Mouse (Mus musculus): Measurements from ENCODE around the gene Ptprt. TPM values are rescaled to one million over a fixed set of nuclear protein-coding genes. Genes with fewer than 3 reads are reported as not detected.

Gene Ptprt
- total and polyA plus RNA-seq, 3 experiments = 0.02 to 0.36 (median 0.08) TPM

- Histone ChIP-seq H3K36me3 (ENCODE audit: control insufficient read depth, insufficient read depth, low read length) (no peaks in the 10 kb centered on the region), H3K27me3 (ENCODE audit: control insufficient read depth, insufficient read depth, low read length) (no peaks in the 10 kb centered on the region; the same call in 1 of the 2 replicates), H3K9ac (ENCODE audit: low read depth, low read length) (no peak overlapping the region), H3K4me1 (ENCODE audit: control insufficient read depth, insufficient read depth, low read length) (no peaks in the 10 kb centered on the region), H3K4me3 (no peak overlapping the region), H3K79me2 (replicated peaks; ENCODE audit: control insufficient read depth, insufficient read depth, low read length) (no peaks in the 10 kb centered on the region), H3K27ac (no peak overlapping the region)
- WGBS = 82% methylated on average over 4 of the region's 12 CpGs
- TF ChIP-seq EP300 (IDR thresholded peaks at IDR 0.05; ENCODE audit: insufficient read depth, low read depth, low read length) = no peak
- no peak for TF ChIP-seq CTCF (IDR thresholded peaks at IDR 0.05)
- no peak for TF ChIP-seq POLR2A (IDR thresholded peaks at IDR 0.05; ENCODE audit: insufficient read depth, low read depth, low read length)
- DNase-seq = no peak
- intact Hi-C loops (cut with DNase I) = no loop called here
These were observed 31.2 kb upstream of the Ptprt start for GRCm38 (mm10) chr2:162692143-162692542.

- TF ChIP-seq CTCF (IDR thresholded peaks at IDR 0.05) (peak; percentile 84), EP300 (IDR thresholded peaks at IDR 0.05; ENCODE audit: insufficient read depth, low read depth, low read length) (no peak)
- DNase-seq = peak; percentile 11 to 27
- intact Hi-C loops (cut with DNase I) = loop anchor here (5.0 to 10.0 kb wide), 2 partner anchors 1018 to 1210 kb away; no protein-coding TSS in a partner anchor
- no peak overlapping the region for H3K4me3 ChIP-seq
- H3K79me2 ChIP-seq (replicated peaks; ENCODE audit: control insufficient read depth, insufficient read depth, low read length) = no peaks in the 10 kb centered on the region
- no peaks in the 10 kb centered on the region for H3K27me3 ChIP-seq (ENCODE audit: control insufficient read depth, insufficient read depth, low read length)
- H3K36me3 ChIP-seq (ENCODE audit: control insufficient read depth, insufficient read depth, low read length) = no peaks in the 10 kb centered on the region
- no peak overlapping the region for H3K27ac ChIP-seq
- no peaks in the 10 kb centered on the region for H3K4me1 ChIP-seq (ENCODE audit: control insufficient read depth, insufficient read depth, low read length)
- WGBS = 7% methylated on average over 6 of the region's 6 CpGs
- no peak overlapping the region for H3K9ac ChIP-seq (ENCODE audit: low read depth, low read length)
These were observed 21.7 kb upstream of the Ptprt start for GRCm38 (mm10) chr2:162682674-162683073.

GRCm38 (mm10) chr2:162662431-162662970, 1.6 kb upstream of the Ptprt start:
- H3K27me3 ChIP-seq (ENCODE audit: control insufficient read depth, insufficient read depth, low read length) = peaks cover 6% of the 10 kb centered on the region; the same call in 1 of the 2 replicates

GRCm38 (mm10) chr2:162661733-162662132, 786 bp upstream of the Ptprt start:
- 24% methylated on average over 4 of the region's 4 CpGs for WGBS
- H3K36me3 ChIP-seq (ENCODE audit: control insufficient read depth, insufficient read depth, low read length) = no peaks in the 10 kb centered on the region
- TF ChIP-seq EP300 (IDR thresholded peaks at IDR 0.05; ENCODE audit: insufficient read depth, low read depth, low read length) (no peak), CTCF (IDR thresholded peaks at IDR 0.05) (no peak), POLR2A (IDR thresholded peaks at IDR 0.05; ENCODE audit: insufficient read depth, low read depth, low read length) (no peak)
- no peak overlapping the region for H3K9ac ChIP-seq (ENCODE audit: low read depth, low read length)
- H3K4me3 ChIP-seq = no peak overlapping the region
- no peaks in the 10 kb centered on the region for H3K79me2 ChIP-seq (replicated peaks; ENCODE audit: control insufficient read depth, insufficient read depth, low read length)
- no peak overlapping the region for H3K27ac ChIP-seq
- DNase-seq = no peak
- intact Hi-C loops (cut with DNase I) = no loop called here
- H3K27me3 ChIP-seq (ENCODE audit: control insufficient read depth, insufficient read depth, low read length) = peaks cover 6% of the 10 kb centered on the region; the same call in 1 of the 2 replicates
- no peaks in the 10 kb centered on the region for H3K4me1 ChIP-seq (ENCODE audit: control insufficient read depth, insufficient read depth, low read length)

More at GRCm38 (mm10) chr2:162662431-162662970, 1.6 kb upstream of the Ptprt start:
- Histone ChIP-seq H3K36me3 (ENCODE audit: control insufficient read depth, insufficient read depth, low read length) (no peaks in the 10 kb centered on the region), H3K9ac (ENCODE audit: low read depth, low read length) (no peak overlapping the region), H3K79me2 (replicated peaks; ENCODE audit: control insufficient read depth, insufficient read depth, low read length) (no peaks in the 10 kb centered on the region), H3K4me3 (no peak overlapping the region), H3K4me1 (ENCODE audit: control insufficient read depth, insufficient read depth, low read length) (no peaks in the 10 kb centered on the region), H3K27ac (no peak overlapping the region)
- TF ChIP-seq EP300 (IDR thresholded peaks at IDR 0.05; ENCODE audit: insufficient read depth, low read depth, low read length) (no peak), POLR2A (IDR thresholded peaks at IDR 0.05; ENCODE audit: insufficient read depth, low read depth, low read length) (no peak), CTCF (IDR thresholded peaks at IDR 0.05) (no peak)
- intact Hi-C loops (cut with DNase I) = no loop called here
- 36% methylated on average over 1 of the region's 1 CpGs for WGBS
- no peak for DNase-seq

GRCm38 (mm10) chr2:162660231-162660940, 561 bp downstream of the Ptprt start:
- TF ChIP-seq POLR2A (IDR thresholded peaks at IDR 0.05; ENCODE audit: insufficient read depth, low read depth, low read length) = no peak
- no peak for TF ChIP-seq CTCF (IDR thresholded peaks at IDR 0.05)
- TF ChIP-seq EP300 (IDR thresholded peaks at IDR 0.05; ENCODE audit: insufficient read depth, low read depth, low read length) = no peak
- WGBS = under 1% methylated on average over 55 of the region's 57 CpGs
- Histone ChIP-seq H3K36me3 (ENCODE audit: control insufficient read depth, insufficient read depth, low read length) (no peaks in the 10 kb centered on the region), H3K27me3 (ENCODE audit: control insufficient read depth, insufficient read depth, low read length) (peaks cover 6% of the 10 kb centered on the region; the same call in 1 of the 2 replicates), H3K79me2 (replicated peaks; ENCODE audit: control insufficient read depth, insufficient read depth, low read length) (no peaks in the 10 kb centered on the region), H3K27ac (no peak overlapping the region), H3K9ac (ENCODE audit: low read depth, low read length) (no peak overlapping the region), H3K4me1 (ENCODE audit: control insufficient read depth, insufficient read depth, low read length) (no peaks in the 10 kb centered on the region), H3K4me3 (peak overlapping the region; percentile 23; the same call in 1 of the 2 replicates)
- intact Hi-C loops (cut with DNase I) = no loop called here
- no peak for DNase-seq

- Histone ChIP-seq H3K4me3 (no peak overlapping the region), H3K36me3 (ENCODE audit: control insufficient read depth, insufficient read depth, low read length) (no peaks in the 10 kb centered on the region), H3K9ac (ENCODE audit: low read depth, low read length) (no peak overlapping the region), H3K79me2 (replicated peaks; ENCODE audit: control insufficient read depth, insufficient read depth, low read length) (no peaks in the 10 kb centered on the region), H3K27ac (no peak overlapping the region), H3K27me3 (ENCODE audit: control insufficient read depth, insufficient read depth, low read length) (peaks cover 6% of the 10 kb centered on the region; the same call in 1 of the 2 replicates), H3K4me1 (ENCODE audit: control insufficient read depth, insufficient read depth, low read length) (no peaks in the 10 kb centered on the region)
- TF ChIP-seq POLR2A (IDR thresholded peaks at IDR 0.05; ENCODE audit: insufficient read depth, low read depth, low read length) (no peak), EP300 (IDR thresholded peaks at IDR 0.05; ENCODE audit: insufficient read depth, low read depth, low read length) (no peak), CTCF (IDR thresholded peaks at IDR 0.05) (peak; percentile 97)
- DNase-seq = peak; percentile 55 to 81
- under 1% methylated on average over 18 of the region's 18 CpGs for WGBS
- intact Hi-C loops (cut with DNase I) = loop anchor here (2.0 to 10.0 kb wide), 3 partner anchors 132 to 1444 kb away; no protein-coding TSS in a partner anchor
These were observed 1.9 kb downstream of the Ptprt start for GRCm38 (mm10) chr2:162658997-162659396.

Measured in heart, adult 2 months (tissue).